Mouse (Mus musculus) liver, postnatal 0 days (tissue): ENCODE data around the gene Tsc22d1. TPM values are rescaled to one million over a fixed set of nuclear protein-coding genes. Genes with fewer than 3 reads are reported as not detected.

Experiments used
- ATAC-seq: fragments of 200-750 bp; cut with Nextera tagmentation; 2 replicates; pipeline ENCODE4 v1.8.0; 2017; ENCODE audit warnings: mild to moderate bottlenecking, moderate library complexity
- DNase-seq: peaks from one replicate; pipeline ENCODE4 v3.0.0-alpha.2; 2016
- H3K27ac ChIP-seq: fragments of 300-500 bp; sonication (generic); 2 replicates; pipeline ENCODE4 v1.5.1; 2014; ENCODE audit warnings: antibody characterized with exemption, moderate library complexity, mild to moderate bottlenecking, low read depth
- H3K27me3 ChIP-seq: fragments of 300-500 bp; sonication (generic); 2 replicates; pipeline ENCODE4 v1.6.1; 2014; ENCODE audit warnings: low read length, control low read depth, mixed read lengths; ENCODE audit not compliant: insufficient read depth
- H3K36me3 ChIP-seq: fragments of 300-500 bp; sonication (generic); replicated peaks from 2 replicates; pipeline ENCODE4 v1.6.1; 2014; ENCODE audit warnings: mild to moderate bottlenecking, control low read depth, low read length, moderate library complexity, mixed read lengths; ENCODE audit not compliant: insufficient read depth
- H3K4me1 ChIP-seq: fragments of 300-500 bp; sonication (generic); 2 replicates; pipeline ENCODE4 v1.6.1; 2014; ENCODE audit warnings: antibody characterized with exemption, mild to moderate bottlenecking, control low read depth; ENCODE audit not compliant: insufficient read depth
- H3K4me2 ChIP-seq: fragments of 300-500 bp; sonication (generic); 2 replicates; pipeline ENCODE4 v1.6.1; 2014; ENCODE audit warnings: low read depth, mild to moderate bottlenecking, low read length, moderate library complexity, mixed read lengths
- H3K4me3 ChIP-seq: fragments of 300-500 bp; sonication (generic); 2 replicates; pipeline ENCODE4 v1.5.1; 2014; ENCODE audit warnings: low read depth, low read length
- H3K9ac ChIP-seq: fragments of 300-500 bp; sonication (generic); replicated peaks from 2 replicates; pipeline ENCODE4 v1.6.1; 2014; ENCODE audit warnings: mild to moderate bottlenecking, moderate library complexity
- H3K9me3 ChIP-seq: fragments of 300-500 bp; sonication (generic); 2 replicates; pipeline ENCODE4 v1.6.1; 2016; ENCODE audit warnings: mild to moderate bottlenecking, control low read depth, low read length, mixed read lengths
- CTCF ChIP-seq: sonication (generic); IDR thresholded peaks from 2 replicates; pipeline ENCODE4 v1.5.1; 2016; ENCODE audit warnings: antibody characterized with exemption, low read depth
- EP300 ChIP-seq: IDR thresholded peaks from 2 replicates; pipeline ENCODE4 v1.6.1; 2016; ENCODE audit warnings: antibody characterized with exemption, low read depth, mild to moderate bottlenecking
- WGBS: fragments of 180-500 bp; shearing (Covaris S2); extraction: QIAGEN DNeasy Blood & Tissue Kit; methylation state at CpG from one replicate; pipeline ENCODE4 v1.1.7; 2014; ENCODE audit not compliant: insufficient replicate concordance; 5-methylcytosine and 5-hydroxymethylcytosine counted together
- polyA plus RNA-seq: library from polyadenylated mRNA; unstranded; fragments of >200 nt; fragmentation: Nextera tagmentation; extraction: Ambion mirVana; gene quantifications from 2 replicates; pipeline ENCODE4 v1.2.1, GENCODE M21; 2015

Gene Tsc22d1
- polyA plus RNA-seq, 1 experiment from 2014 or later = 137 TPM

- Histone ChIP-seq H3K9ac (peak overlapping the region; percentile 97), H3K9me3 (no peaks in the 10 kb centered on the region), H3K27me3 (no peaks in the 10 kb centered on the region), H3K36me3 (peaks cover 9% of the 10 kb centered on the region), H3K4me1 (peaks cover 15% of the 10 kb centered on the region), H3K27ac (peak overlapping the region; percentile 98), H3K4me2 (peak overlapping the region; percentile 84), H3K4me3 (peak overlapping the region; percentile 91)
- DNase-seq (peak; percentile 86), ATAC-seq (peak; percentile 66)
- TF ChIP-seq EP300 = peak; percentile 60; the same call in 1 of the 2 replicates
- no peak for TF ChIP-seq CTCF
- WGBS = under 1% methylated on average over 31 of the region's 31 CpGs
Measured at GRCm38 (mm10) chr14:76505439-76506220, 90.9 kb downstream of the Tsc22d1 start.

- Histone ChIP-seq H3K36me3 (peaks cover 9% of the 10 kb centered on the region), H3K4me2 (peak overlapping the region; percentile 84), H3K4me1 (peaks cover 15% of the 10 kb centered on the region), H3K27ac (peak overlapping the region; percentile 98), H3K27me3 (no peaks in the 10 kb centered on the region), H3K4me3 (peak overlapping the region; percentile 91), H3K9me3 (no peaks in the 10 kb centered on the region), H3K9ac (peak overlapping the region; percentile 97)
- ATAC-seq (no peak), DNase-seq (no peak)
- TF ChIP-seq CTCF = no peak
- TF ChIP-seq EP300 = no peak
- 69% methylated on average over 27 of the region's 27 CpGs for WGBS
Measured at GRCm38 (mm10) chr14:76506425-76507205, 91.9 kb downstream of the Tsc22d1 start.

DNA sequence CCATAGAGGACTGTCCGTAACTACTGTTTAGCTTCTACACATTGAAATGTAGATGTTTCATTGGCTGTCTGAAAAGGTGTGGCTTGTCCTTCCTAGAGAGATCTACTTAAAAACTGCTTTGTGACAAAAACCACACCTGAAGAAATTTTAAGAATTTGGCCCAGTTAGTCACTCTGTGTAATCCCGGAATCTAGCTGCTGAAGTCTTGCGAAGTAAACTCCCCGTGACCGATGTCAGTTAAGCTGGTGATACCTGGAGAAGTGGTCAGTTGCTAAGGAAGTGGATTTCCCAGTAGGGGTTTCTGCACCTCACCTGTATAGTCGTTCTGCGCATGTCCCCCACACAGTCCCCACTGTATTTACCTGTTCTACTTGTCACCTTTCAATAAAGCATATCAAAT is 92.6 kb downstream of the Tsc22d1 start:
- ATAC-seq (no peak), DNase-seq (no peak)
- no peak overlapping the region for H3K9ac ChIP-seq
- H3K36me3 ChIP-seq = peaks cover 9% of the 10 kb centered on the region
- H3K4me3 ChIP-seq = no peak overlapping the region
- H3K27ac ChIP-seq = no peak overlapping the region
- H3K4me1 ChIP-seq = peaks cover 15% of the 10 kb centered on the region
- TF ChIP-seq CTCF (no peak), EP300 (no peak)
- WGBS = 88% methylated on average over 7 of the region's 7 CpGs
- no peaks in the 10 kb centered on the region for H3K9me3 ChIP-seq
- no peaks in the 10 kb centered on the region for H3K27me3 ChIP-seq
- H3K4me2 ChIP-seq = peak overlapping the region; percentile 84; the same call in 1 of the 2 replicates

GRCm38 (mm10) chr14:76507804-76508500 is 93.2 kb downstream of the Tsc22d1 start:
- Histone ChIP-seq H3K36me3 (peaks cover 9% of the 10 kb centered on the region), H3K4me3 (no peak overlapping the region), H3K9ac (no peak overlapping the region), H3K27me3 (no peaks in the 10 kb centered on the region), H3K4me2 (no peak overlapping the region), H3K27ac (no peak overlapping the region), H3K4me1 (peaks cover 15% of the 10 kb centered on the region), H3K9me3 (no peaks in the 10 kb centered on the region)
- ATAC-seq (no peak), DNase-seq (no peak)
- 66% methylated on average over 9 of the region's 9 CpGs for WGBS
- TF ChIP-seq EP300 = no peak
- TF ChIP-seq CTCF = no peak

- DNase-seq = no peak
Measured at GRCm38 (mm10) chr14:76508701-76509100, 93.9 kb downstream of the Tsc22d1 start.

GRCm38 (mm10) chr14:76511971-76512370 is 97.2 kb downstream of the Tsc22d1 start:
- H3K36me3 ChIP-seq = peaks cover 5% of the 10 kb centered on the region; the same call in 1 of the 2 replicates
- H3K4me1 ChIP-seq = peaks cover 4% of the 10 kb centered on the region
- WGBS = 73% methylated on average over 7 of the region's 7 CpGs
- ATAC-seq (no peak), DNase-seq (no peak)
- H3K27ac ChIP-seq = no peak overlapping the region
- H3K27me3 ChIP-seq = no peaks in the 10 kb centered on the region
- no peak for TF ChIP-seq CTCF
- TF ChIP-seq EP300 = no peak
- no peak overlapping the region for H3K4me2 ChIP-seq
- no peak overlapping the region for H3K4me3 ChIP-seq
- no peak overlapping the region for H3K9ac ChIP-seq
- no peaks in the 10 kb centered on the region for H3K9me3 ChIP-seq

More at GRCm38 (mm10) chr14:76508701-76509100, 93.9 kb downstream of the Tsc22d1 start:
- peaks cover 11% of the 10 kb centered on the region for H3K4me1 ChIP-seq
- TF ChIP-seq EP300 = no peak
- no peak overlapping the region for H3K4me3 ChIP-seq
- no peak overlapping the region for H3K27ac ChIP-seq
- 83% methylated on average over 10 of the region's 10 CpGs for WGBS
- ATAC-seq = no peak
- no peaks in the 10 kb centered on the region for H3K27me3 ChIP-seq
- H3K4me2 ChIP-seq = no peak overlapping the region
- H3K36me3 ChIP-seq = peaks cover 9% of the 10 kb centered on the region
- no peak overlapping the region for H3K9ac ChIP-seq
- H3K9me3 ChIP-seq = no peaks in the 10 kb centered on the region
